Mouse (Mus musculus): Measurements from ENCODE around the gene Mastl. TPM values are rescaled to one million over a fixed set of nuclear protein-coding genes. Genes with fewer than 3 reads are reported as not detected.

Mastl gene
- polyA plus RNA-seq, 1 experiment from 2014 or later, result 8.0 TPM

Other genes with a start within 250 kb of the Mastl start
- gene Abi1, start 115.8 kb downstream of the Mastl start, polyA plus RNA-seq (2015; fragmentation: Nextera tagmentation; extraction: Ambion mirVana), result 28.7 and 31.5 TPM in 2 replicates
- gene Acbd5, start 87.9 kb downstream of the Mastl start, polyA plus RNA-seq (2015; fragmentation: Nextera tagmentation; extraction: Ambion mirVana), result 24.3 and 26.7 TPM in 2 replicates
- 44.0 and 45.0 TPM in 2 replicates for gene Yme1l1, start 345 bp upstream of the Mastl start, polyA plus RNA-seq (2015; fragmentation: Nextera tagmentation; extraction: Ambion mirVana)
- not detected in 2 replicates for gene 4931423N10Rik, start 51.5 kb upstream of the Mastl start, polyA plus RNA-seq (2015; fragmentation: Nextera tagmentation; extraction: Ambion mirVana)
- gene Nxph2, start 165.2 kb upstream of the Mastl start, polyA plus RNA-seq (2015; fragmentation: Nextera tagmentation; extraction: Ambion mirVana), result not detected in 2 replicates